Mouse (Mus musculus) left cerebral cortex, adult 2 months (tissue): ENCODE measurements around the gene Bcat2. TPM values are rescaled to one million over a fixed set of nuclear protein-coding genes. Genes with fewer than 3 reads are reported as not detected.

ENCODE experiments used
- DNase-seq, 2 experiments: peaks; one replicate each; pipeline ENCODE4 v3.0.0; 2021 to 2022; ENCODE audit warnings: low spot score in 2 of 2, mixed read lengths in 1 of 2; ENCODE audit errors: extremely low spot score in 1 of 2
- H3K27ac ChIP-seq: fragments of 200-600 bp; 2 replicates; pipeline ENCODE4 v1.8.1; 2022
- H3K4me3 ChIP-seq: fragments of 200-600 bp; 2 replicates; pipeline ENCODE4 v1.8.1; 2022
- CTCF ChIP-seq: fragments of 200-600 bp; IDR thresholded peaks from 2 replicates; pipeline ENCODE4 v1.8.1; 2022; ENCODE audit warnings: antibody characterized with exemption, mild to moderate bottlenecking, moderate library complexity
- intact Hi-C: fragments of 180-260 bp; cut with DNase I; formaldehyde crosslinking; loops from one replicate; pipeline ENCODE4 v1.15.1; 2025
- total RNA-seq, 2 experiments: library from RNA; stranded (reverse); gene quantifications; 2 replicates each; pipeline ENCODE4 v1.2.3; 2021

Bcat2 gene
- total RNA-seq, 2 experiments from 2014 or later: 25.4 to 26.2 TPM

DNA sequence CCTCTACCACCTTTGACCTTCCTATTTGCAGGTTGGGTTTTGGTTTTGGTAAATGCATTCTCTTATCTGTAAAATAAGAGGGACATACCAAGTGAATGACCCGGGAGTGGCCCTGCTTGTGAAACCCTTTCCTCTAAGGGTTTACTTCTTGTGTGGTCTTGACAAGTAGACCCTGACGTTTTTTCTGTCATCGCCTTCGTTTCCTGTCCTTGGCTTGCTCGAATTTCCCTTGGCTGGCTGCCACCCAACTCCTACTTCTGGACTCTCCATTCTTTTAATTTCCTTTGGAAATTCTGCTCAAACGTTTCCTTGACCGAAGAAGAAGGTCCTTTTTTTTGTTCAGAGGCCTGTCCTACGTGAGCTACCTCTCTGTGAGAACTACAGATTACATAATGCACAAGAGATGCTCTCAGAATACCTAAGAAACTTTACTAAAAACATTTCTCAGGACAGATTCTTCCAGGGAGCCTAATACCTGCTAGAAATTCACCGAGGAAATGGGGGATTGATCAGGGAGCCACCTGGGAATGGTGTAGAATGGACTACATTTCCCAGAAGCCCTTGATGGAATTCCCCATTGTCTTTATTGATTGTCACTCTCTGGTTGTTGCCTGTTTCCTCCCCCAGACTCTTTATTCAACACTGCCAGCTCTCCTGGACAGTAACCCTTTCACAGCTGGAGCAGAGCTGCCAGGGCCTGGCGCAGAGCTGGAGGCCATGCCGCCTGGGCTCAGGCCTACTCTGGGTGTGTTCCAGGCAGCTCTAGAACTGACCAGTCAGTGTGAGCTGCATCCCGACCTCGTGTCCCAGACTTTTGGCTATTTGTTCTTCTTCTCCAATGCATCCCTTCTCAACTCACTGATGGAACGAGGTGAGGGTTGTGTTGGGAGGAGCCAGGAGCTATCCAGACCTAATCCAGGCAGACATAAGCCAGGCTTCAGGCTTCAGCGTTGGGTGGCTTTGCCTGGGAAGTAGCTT is 66.0 kb downstream of the Bcat2 start:
- TF ChIP-seq CTCF: no peak
- no peak for DNase-seq
- H3K27ac ChIP-seq: no peak overlapping the region
- intact Hi-C loops: no loop called here
- no peak overlapping the region for H3K4me3 ChIP-seq

DNA sequence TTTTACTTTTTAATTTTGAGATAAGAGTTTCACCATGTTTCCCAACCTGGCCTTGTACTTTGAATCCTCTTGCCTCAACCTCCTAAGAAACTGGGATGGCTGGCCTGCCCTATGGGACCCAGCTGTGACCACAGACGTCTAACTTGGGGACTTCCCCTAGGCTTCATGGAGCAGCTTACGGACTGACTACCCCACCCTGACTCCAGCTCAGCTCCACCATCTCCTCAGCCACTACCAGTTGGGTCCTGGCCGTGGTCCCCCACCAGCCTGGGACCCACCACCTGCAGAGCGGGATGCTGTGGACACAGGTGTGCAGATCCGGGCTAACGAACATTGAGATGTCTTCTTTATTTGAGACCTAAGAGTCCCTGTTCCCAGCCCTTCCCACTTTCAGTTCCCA is 67.8 kb downstream of the Bcat2 start:
- Histone ChIP-seq H3K27ac (no peak overlapping the region; the same call in 1 of the 2 replicates), H3K4me3 (peak overlapping the region; percentile 43)
- no peak for TF ChIP-seq CTCF
- DNase-seq: no peak
- intact Hi-C loops: no loop called here

DNA sequence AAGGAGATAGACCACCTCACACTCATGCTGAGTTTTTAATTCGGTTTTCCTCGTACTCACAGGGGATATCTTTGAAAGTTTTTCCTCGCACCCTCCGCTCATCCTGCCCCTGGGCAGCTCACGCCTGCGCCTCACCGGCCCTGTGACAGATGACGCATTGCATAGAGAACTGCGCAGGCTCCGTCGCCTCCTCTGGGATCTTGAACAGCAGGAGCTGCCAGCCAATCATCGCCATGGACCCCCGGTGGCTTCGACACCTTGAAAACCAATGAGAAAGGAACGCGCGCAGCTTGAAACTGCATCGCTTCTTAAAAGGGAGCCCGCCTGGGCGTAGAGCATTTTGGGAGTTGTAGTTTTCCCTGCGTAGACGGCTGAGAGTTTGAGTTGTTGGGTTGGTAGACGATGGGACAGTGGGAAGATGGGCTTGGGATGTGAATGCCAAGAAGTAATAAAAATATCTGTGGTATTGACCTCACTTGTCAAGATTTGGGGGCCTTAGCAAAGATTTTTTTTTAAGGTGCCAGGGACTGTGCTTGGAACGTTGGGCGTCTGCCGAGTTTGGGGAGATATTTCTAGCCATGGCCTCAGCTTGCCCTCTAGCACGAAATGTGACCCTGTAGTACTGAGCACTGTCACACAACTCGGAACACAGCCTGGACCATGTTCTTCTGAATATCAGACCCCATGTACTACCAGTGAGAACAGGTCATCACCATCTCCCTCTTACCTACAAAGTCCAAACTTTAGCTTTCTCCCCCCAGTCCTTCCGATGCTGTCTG is 68.9 kb downstream of the Bcat2 start:
- peak overlapping the region; percentile 67 for H3K27ac ChIP-seq
- DNase-seq: peak; percentile 93 to 94
- TF ChIP-seq CTCF: no peak

More for the DNA sequence above, 68.9 kb downstream of the Bcat2 start:
- H3K4me3 ChIP-seq: peak overlapping the region; percentile 43
- intact Hi-C loops: no loop called here

Other genes with a start within 250 kb of the Bcat2 start
- gene Trpm4, start 236.4 kb upstream of the Bcat2 start, total RNA-seq: 10 to 100 TPM; 18.5 to 24.6 TPM
- under 1 TPM; 0.23 to 0.61 TPM for gene Hrc, start 234.9 kb upstream of the Bcat2 start, total RNA-seq
- 100 to 1,000 TPM; 156 to 159 TPM for gene Ppfia3, start 203.1 kb upstream of the Bcat2 start, total RNA-seq
- 100 to 1,000 TPM; 156 to 178 TPM for gene Lin7b, start 199.6 kb upstream of the Bcat2 start, total RNA-seq
- 100 to 1,000 TPM; 428 to 429 TPM for gene Snrnp70, start 174.4 kb upstream of the Bcat2 start, total RNA-seq
- gene Kcna7, start 164.5 kb upstream of the Bcat2 start, total RNA-seq: not detected
- not detected for gene Ntf5, start 156.5 kb upstream of the Bcat2 start, total RNA-seq
- not detected for gene Lhb, start 149.3 kb upstream of the Bcat2 start, total RNA-seq
- 10 to 100 TPM; 18.2 to 19.2 TPM for gene Gys1, start 135.3 kb upstream of the Bcat2 start, total RNA-seq
- gene Ruvbl2, start 132.1 kb upstream of the Bcat2 start, total RNA-seq: 10 to 100 TPM; 34.4 to 39.9 TPM
- 100 to 1,000 TPM; 200 to 208 TPM for gene Ftl1, start 110.3 kb upstream of the Bcat2 start, total RNA-seq
- 10 to 100 TPM; 66.9 to 67.4 TPM for gene Bax, start 103.3 kb upstream of the Bcat2 start, total RNA-seq
- under 1 TPM in 1 of 2 experiments, not detected in 1; 0.30 TPM for gene Tulp2, start 88.3 kb upstream of the Bcat2 start, total RNA-seq
- gene Gm45808, start 83.3 kb upstream of the Bcat2 start, total RNA-seq: 1 to 10 TPM; 1.5 to 2.0 TPM
- 1 to 10 TPM; 3.7 to 4.8 TPM for gene Dhdh, start 81.3 kb upstream of the Bcat2 start, total RNA-seq
- gene Nucb1, start 59.7 kb upstream of the Bcat2 start, total RNA-seq: 100 to 1,000 TPM in 1 of 2 experiments, 10 to 100 TPM in 1; 95.4 to 106 TPM
- 10 to 100 TPM; 25.2 to 29.3 TPM for gene Ppp1r15a, start 43.9 kb upstream of the Bcat2 start, total RNA-seq
- gene Plekha4, start 43.8 kb upstream of the Bcat2 start, total RNA-seq: 1 to 10 TPM; 4.2 to 5.1 TPM
- under 1 TPM; 0.61 to 0.68 TPM for gene Hsd17b14, start 15.3 kb upstream of the Bcat2 start, total RNA-seq
- not detected for gene Fgf21, start 45.3 kb downstream of the Bcat2 start, total RNA-seq
- not detected for gene Fut1, start 47.1 kb downstream of the Bcat2 start, total RNA-seq
- gene Izumo1, start 51.7 kb downstream of the Bcat2 start, total RNA-seq: under 1 TPM in 1 of 2 experiments, not detected in 1; 0.34 TPM
- gene Rasip1, start 57.3 kb downstream of the Bcat2 start, total RNA-seq: 1 to 10 TPM; 6.1 to 8.0 TPM
- gene Mamstr, start 69.8 kb downstream of the Bcat2 start, total RNA-seq: 1 to 10 TPM; 3.5 to 3.9 TPM
- gene Fut2, start 96.2 kb downstream of the Bcat2 start, total RNA-seq: under 1 TPM in 1 of 2 experiments, not detected in 1; 0.11 TPM
- gene Ntn5, start 113.9 kb downstream of the Bcat2 start, total RNA-seq: 1 to 10 TPM; 6.4 to 6.9 TPM
- 1 to 10 TPM; 1.1 to 1.2 TPM for gene Sec1, start 124.2 kb downstream of the Bcat2 start, total RNA-seq
- 100 to 1,000 TPM; 211 to 244 TPM for gene Car11, start 129.7 kb downstream of the Bcat2 start, total RNA-seq
- gene Dbp, start 134.9 kb downstream of the Bcat2 start, total RNA-seq: 100 to 1,000 TPM in 1 of 2 experiments, 10 to 100 TPM in 1; 60.3 to 104 TPM
- 100 to 1,000 TPM; 318 to 325 TPM for gene Rpl18, start 145.3 kb downstream of the Bcat2 start, total RNA-seq
- gene Sphk2, start 147.8 kb downstream of the Bcat2 start, total RNA-seq: 10 to 100 TPM; 30.8 to 34.4 TPM
- gene Fam83e, start 151.1 kb downstream of the Bcat2 start, total RNA-seq: under 1 TPM; 0.37 to 0.41 TPM
- gene Spaca4, start 155.7 kb downstream of the Bcat2 start, total RNA-seq: not detected
- gene Lmtk3, start 213.6 kb downstream of the Bcat2 start, total RNA-seq: 100 to 1,000 TPM; 258 to 279 TPM
- 10 to 100 TPM; 11.3 to 13.6 TPM for gene Sult2b1, start 214.5 kb downstream of the Bcat2 start, total RNA-seq
- 100 to 1,000 TPM; 172 to 185 TPM for gene Cyth2, start 244.4 kb downstream of the Bcat2 start, total RNA-seq